Mouse (Mus musculus) kidney, adult 2 months (tissue): ENCODE data around the gene Rassf1.

Experiments
- CTCF ChIP-seq: fragments of 200-500 bp; conservative IDR thresholded peaks from 2 replicates; pipeline ENCODE4 v1.5.1; 2011; ENCODE audit warnings: low read depth, mild to moderate bottlenecking, control low read depth, low read length, moderate library complexity, mixed read lengths; ENCODE audit not compliant: insufficient read depth, insufficient read length
- POLR2A ChIP-seq: fragments of 200-500 bp; IDR thresholded peaks from one replicate; pipeline ENCODE4 v1.6.1; 2011; ENCODE audit warnings: low read depth, low read length, control low read depth

GRCm38 (mm10) chr9:107547957-107548356, 3.4 kb upstream of the Rassf1 start:
- no peak for TF ChIP-seq CTCF
- no peak for TF ChIP-seq POLR2A
